Mouse (Mus musculus) heart, embryonic 11.5 days (tissue): ENCODE measurements at regions not wholly inside any gene's neighbourhood (a gene's known extent, or its start where the extent isn't known, plus 50 kb on each side); places are given as distances from the start of the nearest gene placed in this dataset.

Experiments
- ATAC-seq: fragments of 200-750 bp; cut with Nextera tagmentation; replicated peaks from 2 replicates; pipeline ENCODE4 v1.8.0; 2017; ENCODE audit warnings: moderate library complexity; ENCODE audit not compliant: insufficient number of reproducible peaks, low FRiP score, low TSS enrichment
- H3K27ac ChIP-seq: fragments of 300-500 bp; sonication (generic); 2 replicates; pipeline ENCODE4 v1.5.1; 2014; ENCODE audit warnings: mild to moderate bottlenecking, low read depth, low read length
- H3K27me3 ChIP-seq: fragments of 300-500 bp; sonication (generic); 2 replicates; pipeline ENCODE4 v1.6.1; 2014; ENCODE audit warnings: mild to moderate bottlenecking, low read length, mixed read lengths; ENCODE audit not compliant: control insufficient read depth, insufficient read depth
- H3K36me3 ChIP-seq: fragments of 300-500 bp; sonication (generic); 2 replicates; pipeline ENCODE4 v1.6.1; 2014; ENCODE audit warnings: mild to moderate bottlenecking, low read length, moderate library complexity, mixed read lengths; ENCODE audit not compliant: control insufficient read depth, insufficient read depth
- H3K4me1 ChIP-seq: fragments of 300-500 bp; sonication (generic); 2 replicates; pipeline ENCODE4 v1.6.1; 2014; ENCODE audit warnings: low read length; ENCODE audit not compliant: control insufficient read depth, insufficient read depth
- H3K4me2 ChIP-seq: fragments of 300-500 bp; sonication (generic); 2 replicates; pipeline ENCODE4 v1.6.1; 2014; ENCODE audit warnings: mild to moderate bottlenecking, moderate library complexity
- H3K4me3 ChIP-seq: fragments of 300-500 bp; sonication (generic); 2 replicates; pipeline ENCODE4 v1.5.1; 2014; ENCODE audit warnings: low read depth, low read length
- H3K9ac ChIP-seq: fragments of 300-500 bp; sonication (generic); 2 replicates; pipeline ENCODE4 v1.6.1; 2014; ENCODE audit warnings: mild to moderate bottlenecking, low read depth, low read length, moderate library complexity
- H3K9me3 ChIP-seq: fragments of 300-500 bp; sonication (generic); replicated peaks from 2 replicates; pipeline ENCODE4 v1.6.1; 2016; ENCODE audit warnings: low read length; ENCODE audit not compliant: control insufficient read depth
- WGBS: fragments of 180-500 bp; shearing (Covaris S2); extraction: QIAGEN DNeasy Blood & Tissue Kit; methylation state at CpG from one replicate; pipeline ENCODE4 v1.1.7; 2014; ENCODE audit not compliant: insufficient replicate concordance; 5-methylcytosine and 5-hydroxymethylcytosine counted together

- no peaks in the 10 kb centered on the region for H3K27me3 ChIP-seq
- no peaks in the 10 kb centered on the region for H3K9me3 ChIP-seq
- no peak overlapping the region for H3K9ac ChIP-seq
- no peak overlapping the region for H3K4me2 ChIP-seq
- H3K36me3 ChIP-seq: no peaks in the 10 kb centered on the region
- no peak overlapping the region for H3K4me3 ChIP-seq
- ATAC-seq: peak; percentile 76
- no peak overlapping the region for H3K27ac ChIP-seq
- H3K4me1 ChIP-seq: no peaks in the 10 kb centered on the region
- WGBS: 11% methylated on average over 2 of the region's 2 CpGs
Measured at GRCm38 (mm10) chr13:105377038-105377437, 66.4 kb upstream of the Htr1a start.

- no peak overlapping the region for H3K27ac ChIP-seq
- H3K4me1 ChIP-seq: no peaks in the 10 kb centered on the region
- no peaks in the 10 kb centered on the region for H3K9me3 ChIP-seq
- no peaks in the 10 kb centered on the region for H3K36me3 ChIP-seq
- 81% methylated on average over 9 of the region's 9 CpGs for WGBS
- H3K9ac ChIP-seq: no peak overlapping the region
- H3K27me3 ChIP-seq: no peaks in the 10 kb centered on the region
- no peak for ATAC-seq
- H3K4me3 ChIP-seq: no peak overlapping the region
- H3K4me2 ChIP-seq: no peak overlapping the region
Measured at GRCm38 (mm10) chr13:105378587-105378986, 64.9 kb upstream of the Htr1a start.

GRCm38 (mm10) chr13:105387016-105387772, 56.2 kb upstream of the Htr1a start:
- Histone ChIP-seq H3K4me3 (no peak overlapping the region), H3K9ac (no peak overlapping the region), H3K4me2 (no peak overlapping the region), H3K27ac (no peak overlapping the region), H3K27me3 (no peaks in the 10 kb centered on the region), H3K9me3 (no peaks in the 10 kb centered on the region), H3K36me3 (no peaks in the 10 kb centered on the region), H3K4me1 (no peaks in the 10 kb centered on the region)
- no peak for ATAC-seq
- WGBS: 54% methylated on average over 4 of the region's 4 CpGs
